Mouse (Mus musculus) brain, adult 10 weeks (tissue): ENCODE data around the gene Chd9. TPM values are rescaled to one million over a fixed set of nuclear protein-coding genes. Genes with fewer than 3 reads are reported as not detected.

ENCODE experiments used
- polyA plus RNA-seq: library from polyadenylated mRNA; stranded (reverse); fragments of 350-450 nt; fragmentation: Illumina TruSeq; extraction: RNeasy Lipid Tissue Mini Kit (QIAGEN cat#74804); gene quantifications from one replicate; pipeline ENCODE4 v1.2.3, GENCODE M21; 2015; ENCODE audit warnings: low read depth, low replicate concordance

The Chd9 gene
- 268 TPM for polyA plus RNA-seq

DNA sequence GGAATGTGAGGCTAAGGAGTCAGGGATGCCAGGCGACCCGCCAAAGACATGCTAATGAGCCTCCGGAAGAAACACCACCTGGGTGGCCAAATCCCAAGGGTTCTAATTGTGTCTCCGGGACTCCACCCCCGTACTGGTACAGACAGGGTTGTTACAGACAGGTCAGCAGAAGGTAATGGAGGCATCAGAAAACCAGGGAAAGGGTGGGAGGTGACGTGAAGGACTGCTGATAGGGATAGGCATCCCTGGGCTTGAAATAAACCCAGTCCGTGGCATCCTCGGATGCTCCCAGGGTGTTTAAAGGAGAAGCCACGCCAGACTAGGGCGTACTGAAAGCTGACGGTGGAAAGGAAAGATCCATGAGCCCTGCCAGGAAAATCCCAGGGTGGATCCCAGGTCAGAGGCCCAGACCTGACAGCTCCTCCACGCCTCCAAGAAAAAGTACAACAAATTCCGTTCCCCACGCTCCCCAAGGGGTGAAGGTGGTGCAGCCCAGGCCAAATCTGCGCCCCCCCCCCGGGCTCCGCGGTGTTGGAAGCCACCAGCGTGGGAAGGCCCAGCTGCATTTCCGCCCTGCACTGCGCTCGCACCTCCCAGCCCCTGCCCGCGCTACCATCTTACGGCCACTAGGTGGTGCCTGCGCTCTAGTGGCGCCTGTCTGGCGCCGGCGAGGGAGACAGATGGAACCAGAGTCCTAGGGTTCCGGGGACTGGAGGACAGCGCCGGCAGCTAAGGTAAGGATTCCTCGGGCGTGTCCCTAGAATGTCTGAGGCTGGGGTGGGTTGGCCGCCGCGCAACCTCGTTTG is at the start of gene Chd9:
TSS of gene Chd9 (plus strand) at position 172 of the 806 bp plus-strand sequence.

DNA sequence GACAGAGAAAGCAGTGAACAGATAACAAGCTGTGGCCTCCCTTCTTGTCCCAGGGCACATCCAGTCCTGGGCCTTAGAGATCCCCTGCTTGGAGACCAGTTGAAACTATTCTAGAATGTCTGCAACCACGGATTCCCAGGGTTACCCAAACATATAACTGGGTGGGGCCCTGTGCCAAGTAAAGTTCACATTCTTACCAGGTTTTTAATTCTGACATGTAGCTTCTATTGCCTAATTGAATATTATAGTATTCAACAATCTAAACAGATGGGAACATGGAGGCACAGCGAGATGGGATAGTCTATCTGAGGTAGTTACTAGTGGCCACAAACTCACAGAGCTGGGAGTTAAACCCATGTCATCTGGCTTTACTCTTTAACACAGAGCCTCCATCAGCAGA is 10.9 kb upstream of the Chd9 start, which contains the start of gene Gm19935:
TSS of gene Gm19935 (minus strand) at position 101 of the 400 bp plus-strand sequence.

DNA sequence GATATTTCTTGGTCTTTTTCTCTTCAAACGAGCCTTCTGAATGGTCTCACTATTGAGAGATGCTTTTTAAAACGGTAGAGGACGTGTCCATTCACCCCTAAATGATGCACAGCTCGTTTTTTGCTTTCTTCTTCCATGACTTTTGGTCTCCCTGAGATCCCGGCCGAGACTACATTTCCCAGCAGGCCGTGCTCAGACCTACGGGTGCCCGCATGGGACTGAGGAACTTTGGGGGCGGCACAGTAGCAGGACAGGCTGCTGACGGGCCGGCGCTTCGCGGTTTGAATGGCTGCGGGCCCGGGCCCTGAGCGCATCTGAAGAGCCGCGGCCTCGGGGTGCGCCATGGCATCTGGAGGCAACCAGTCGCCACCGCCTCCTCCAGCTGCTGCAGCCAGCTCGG is 241.7 kb downstream of the Chd9 start, which contains the start of gene Rbl2:
TSS of gene Rbl2 (plus strand) at position 224 of the 400 bp plus-strand sequence.

Other genes starting within 250 kb of the Chd9 start
- gene Gm19935, start 11.0 kb upstream of the Chd9 start, polyA plus RNA-seq, result 13.1 TPM
- gene Rbl2, start 241.7 kb downstream of the Chd9 start, polyA plus RNA-seq, result 35.6 TPM